ENCODE assay signal across 22 mouse cellular contexts in genomic region chr1:82624934-82625333, GRCm38 (mm10). TPM values are rescaled to one million over a fixed set of nuclear protein-coding genes. Genes with fewer than 3 reads are reported as not detected.
A peak's percentile ranks its signal among the peaks of the same experiment; 100 is the strongest.
DNase-seq lines count a peak whose midpoint lies in the region; ATAC-seq and TF ChIP-seq lines count a peak whose summit lies in the region.
"Had no signal": no experiment of that assay in that cellular context is flagged by ENCODE, and none has a peak within 500 bp of the region (broad histone marks: within the 10 kb centered on the region; RNA-seq: fewer than 3 reads in every experiment).

No protein-coding gene starts in this region.

- H3K4me1 ChIP-seq in heart, adult 2 months (ENCODE audit: control insufficient read depth, insufficient read depth, low read length) = peaks cover 1% of the 10 kb centered on the region; the same call in 1 of the 2 replicates
- peaks cover 10 to 19% of the 10 kb centered on the region in 2 experiments for H3K4me1 ChIP-seq in liver, embryonic 14.5 days (replicated peaks; ENCODE audit: control insufficient read depth in 2 of 2, insufficient read depth in 2 of 2, low read length in 1 of 2)
- no peaks in the 10 kb centered on the region for H3K4me1 ChIP-seq in kidney, embryonic 15.5 days
- H3K4me1 ChIP-seq: embryonic facial prominence, embryonic 13.5 days; forebrain, embryonic 12.5 days; hindbrain, embryonic 10.5 days; hindbrain, embryonic 15.5 days had no signal

- no peak for TF ChIP-seq POLR2A in heart, adult 2 months (IDR thresholded peaks at IDR 0.05; ENCODE audit: insufficient read depth, low read depth, low read length)

- H3K36me3 ChIP-seq in heart, adult 2 months (ENCODE audit: control insufficient read depth, insufficient read depth, low read length) = no peaks in the 10 kb centered on the region
- no peaks in the 10 kb centered on the region for H3K36me3 ChIP-seq in liver, embryonic 14.5 days (replicated peaks; ENCODE audit: control insufficient read depth, insufficient read depth, low read depth)
- H3K36me3 ChIP-seq in kidney, embryonic 15.5 days = no peaks in the 10 kb centered on the region
- H3K36me3 ChIP-seq: embryonic facial prominence, embryonic 13.5 days; forebrain, embryonic 12.5 days; G1E; heart, embryonic 12.5 days; hindbrain, embryonic 10.5 days; hindbrain, embryonic 15.5 days had no signal

- H3K4me3 ChIP-seq in heart, adult 2 months = no peak overlapping the region
- no peak overlapping the region for H3K4me3 ChIP-seq in liver, embryonic 14.5 days (ENCODE audit: insufficient read depth in 1 of 2, low read depth in 2 of 2, low read length in 2 of 2)
- H3K4me3 ChIP-seq in kidney, embryonic 15.5 days (replicated peaks) = no peak overlapping the region
- H3K4me3 ChIP-seq: embryonic facial prominence, embryonic 13.5 days; forebrain, embryonic 12.5 days; heart, embryonic 12.5 days; hindbrain, embryonic 10.5 days; hindbrain, embryonic 15.5 days had no signal

- ATAC-seq in liver, embryonic 14.5 days (ENCODE audit: insufficient read depth) = peak; percentile 65; the same call in 1 of the 2 replicates
- ATAC-seq in megakaryocyte progenitor cell, adult 5-6 weeks (replicated peaks; ENCODE audit: poor library complexity) = peak; percentile 42; the same call in 1 of the 2 replicates
- no peak for ATAC-seq in kidney, embryonic 15.5 days (replicated peaks; ENCODE audit: low FRiP score)
- ATAC-seq: CD4-positive, CD25-positive, alpha-beta regulatory T cell, adult 4 months; forebrain, embryonic 16.5 days; Patski had no signal

- WGBS in heart, adult 2 months = 74% methylated on average over 6 of the region's 6 CpGs
- 23% methylated on average over 6 of the region's 6 CpGs for WGBS in liver, embryonic 14.5 days (ENCODE audit: insufficient replicate concordance)
- 82% methylated on average over 6 of the region's 6 CpGs for WGBS in kidney, embryonic 15.5 days

- no peaks in the 10 kb centered on the region for H3K9me3 ChIP-seq in liver, embryonic 14.5 days (ENCODE audit: control insufficient read depth, low read length)
- no peaks in the 10 kb centered on the region for H3K9me3 ChIP-seq in kidney, embryonic 15.5 days (replicated peaks)
- H3K9me3 ChIP-seq: embryonic facial prominence, embryonic 13.5 days; forebrain, embryonic 12.5 days; G1E; heart, embryonic 12.5 days; hindbrain, embryonic 10.5 days; hindbrain, embryonic 15.5 days had no signal

- no peak for TF ChIP-seq CTCF in heart, adult 2 months (IDR thresholded peaks at IDR 0.05)
- no peak for TF ChIP-seq CTCF in liver, embryonic 14.5 days (IDR thresholded peaks at IDR 0.05; ENCODE audit: low read depth)

- no peak overlapping the region for H3K27ac ChIP-seq in heart, adult 2 months
- H3K27ac ChIP-seq in liver, embryonic 14.5 days = no peak overlapping the region
- H3K27ac ChIP-seq in kidney, embryonic 15.5 days = no peak overlapping the region
- H3K27ac ChIP-seq: embryonic facial prominence, embryonic 13.5 days; forebrain, embryonic 12.5 days; hindbrain, embryonic 10.5 days; hindbrain, embryonic 15.5 days had no signal

- peak; percentile 21 for DNase-seq in heart, adult 11 months
- no peak for DNase-seq in heart, adult 2 months
- no peak for DNase-seq in liver, embryonic 14.5 days (ENCODE audit: low read depth in 3 of 3, low spot score in 3 of 3)
- no peak for DNase-seq in kidney, postnatal 14 days
- no peak for DNase-seq in adrenal gland, adult (ENCODE audit: inconsistent age in 2 of 2, low spot score in 1 of 2)
- DNase-seq: adrenal gland, adult 8-10 months; B cell, adult 2 months; cerebellum, adult 11 months; cerebellum, adult 9-10 months; cerebellum, postnatal 25 days; gastrocnemius, postnatal 10 days had no signal

- H3K79me2 ChIP-seq in heart, adult 2 months (replicated peaks; ENCODE audit: control insufficient read depth, insufficient read depth, low read length) = no peaks in the 10 kb centered on the region

- H3K27me3 ChIP-seq in heart, adult 2 months (ENCODE audit: control insufficient read depth, insufficient read depth, low read length) = no peaks in the 10 kb centered on the region
- H3K27me3 ChIP-seq in liver, embryonic 14.5 days (ENCODE audit: control insufficient read depth, insufficient read depth, low read length) = no peaks in the 10 kb centered on the region
- H3K27me3 ChIP-seq in kidney, embryonic 15.5 days = no peaks in the 10 kb centered on the region
- H3K27me3 ChIP-seq: embryonic facial prominence, embryonic 13.5 days; forebrain, embryonic 12.5 days; hindbrain, embryonic 15.5 days; Patski had no signal

- H3K4me2 ChIP-seq in liver, embryonic 14.5 days (ENCODE audit: low read depth) = 0 out of 2 replicates have a peak overlapping the region, but pooled peaks have one; percentile 5
- H3K4me2 ChIP-seq in kidney, embryonic 15.5 days = no peak overlapping the region
- H3K4me2 ChIP-seq: embryonic facial prominence, embryonic 13.5 days; forebrain, embryonic 12.5 days; heart, embryonic 12.5 days; hindbrain, embryonic 15.5 days had no signal

- no peak overlapping the region for H3K9ac ChIP-seq in heart, adult 2 months (ENCODE audit: low read depth, low read length)
- H3K9ac ChIP-seq in liver, embryonic 14.5 days (replicated peaks) = no peak overlapping the region; the same call in 1 of the 2 replicates
- no peak overlapping the region for H3K9ac ChIP-seq in kidney, embryonic 15.5 days
- H3K9ac ChIP-seq: embryonic facial prominence, embryonic 13.5 days; forebrain, embryonic 12.5 days; heart, embryonic 12.5 days; hindbrain, embryonic 15.5 days had no signal

- TF ChIP-seq EP300 in heart, adult 2 months (IDR thresholded peaks at IDR 0.05; ENCODE audit: insufficient read depth, low read depth, low read length) = no peak
- peak; percentile 57 for TF ChIP-seq EP300 in liver, embryonic 14.5 days (IDR thresholded peaks at IDR 0.05; ENCODE audit: low read depth)

- intact Hi-C loops in heart, adult 2 months (cut with DNase I) = no loop called here

RNA-seq across cellular contexts. Expression of gene Col4a3, which starts 38.2 kb away (rescaled TPM):
- 1 to 10 TPM; 1.3 to 1.8 TPM for total RNA-seq in heart, adult 2 months (2021)
- 3.3 TPM in 2 replicates for polyA plus RNA-seq in heart, adult 2 months (2012; rRNA removed)
- polyA plus RNA-seq in liver, embryonic 14.5 days (2012; rRNA removed) = 0.02 and 0.10 TPM in 2 replicates
- 0.10 and 0.11 TPM in 2 replicates for polyA plus RNA-seq in liver, embryonic 14.5 days (2014; fragmentation: Nextera tagmentation; extraction: Ambion mirVana)
- not detected in 2 replicates for total RNA-seq in megakaryocyte progenitor cell, adult 5-6 weeks (2015)
- not detected in 2 replicates for total RNA-seq in megakaryocyte progenitor cell, adult 5-6 weeks (2017)
- 2.6 and 2.8 TPM in 2 replicates for polyA plus RNA-seq in kidney, embryonic 15.5 days (2015; fragmentation: Nextera tagmentation; extraction: Ambion mirVana)
- polyA plus RNA-seq: CD4-positive, CD25-positive, alpha-beta regulatory T cell, adult 4 months had no signal

RNA-seq across cellular contexts. Expression of gene Col4a4, which starts 38.3 kb away (rescaled TPM):
- 1 to 10 TPM; 3.7 to 5.0 TPM for total RNA-seq in heart, adult 2 months (2021)
- polyA plus RNA-seq in heart, adult 2 months (2012; rRNA removed) = 2.2 and 3.1 TPM in 2 replicates
- polyA plus RNA-seq in liver, embryonic 14.5 days (2012; rRNA removed) = 0.02 and 0.03 TPM in 2 replicates
- 0.01 and 0.08 TPM in 2 replicates for polyA plus RNA-seq in liver, embryonic 14.5 days (2014; fragmentation: Nextera tagmentation; extraction: Ambion mirVana)
- total RNA-seq in megakaryocyte progenitor cell, adult 5-6 weeks (2015) = not detected in 2 replicates
- 0.03 and 0.04 TPM in 2 replicates for total RNA-seq in megakaryocyte progenitor cell, adult 5-6 weeks (2017)
- 3.4 and 3.8 TPM in 2 replicates for polyA plus RNA-seq in kidney, embryonic 15.5 days (2015; fragmentation: Nextera tagmentation; extraction: Ambion mirVana)
- polyA plus RNA-seq: G1E had no signal
